Mouse (Mus musculus) kidney, embryonic 16.5 days (tissue): ENCODE data around the gene Olfr667. TPM values are rescaled to one million over a fixed set of nuclear protein-coding genes. Genes with fewer than 3 reads are reported as not detected.
"Not testable (repeated sequence)": the region's sequence is repeated elsewhere in the genome, so short reads cannot be mapped to it uniquely, and the experiment has no call there.

ENCODE experiments used
- ATAC-seq: fragments of 200-750 bp; cut with Nextera tagmentation; 2 replicates; pipeline ENCODE4 v1.8.0; 2017; ENCODE audit warnings: moderate TSS enrichment; ENCODE audit not compliant: low FRiP score, low TSS enrichment
- H3K27ac ChIP-seq: fragments of 300-500 bp; sonication (generic); 2 replicates; pipeline ENCODE4 v1.5.1; 2014; ENCODE audit warnings: low read length
- H3K27me3 ChIP-seq: fragments of 300-500 bp; sonication (generic); 2 replicates; pipeline ENCODE4 v1.6.1; 2014; ENCODE audit warnings: low read length, control low read depth, mixed read lengths; ENCODE audit not compliant: insufficient read depth
- H3K36me3 ChIP-seq: fragments of 300-500 bp; sonication (generic); 2 replicates; pipeline ENCODE4 v1.6.1; 2014; ENCODE audit warnings: low read length, control low read depth, mixed read lengths; ENCODE audit not compliant: insufficient read depth
- H3K4me1 ChIP-seq: fragments of 300-500 bp; sonication (generic); 2 replicates; pipeline ENCODE4 v1.6.1; 2014; ENCODE audit warnings: low read length, control low read depth, mixed read lengths; ENCODE audit not compliant: insufficient read depth
- H3K4me2 ChIP-seq: fragments of 300-500 bp; sonication (generic); replicated peaks from 2 replicates; pipeline ENCODE4 v1.6.1; 2014; ENCODE audit warnings: low read depth, low read length
- H3K4me3 ChIP-seq: fragments of 300-500 bp; sonication (generic); 2 replicates; pipeline ENCODE4 v1.5.1; 2014; ENCODE audit warnings: mild to moderate bottlenecking, low read length
- H3K9ac ChIP-seq: fragments of 300-500 bp; sonication (generic); replicated peaks from 2 replicates; pipeline ENCODE4 v1.6.1; 2014; ENCODE audit warnings: low read length
- H3K9me3 ChIP-seq: fragments of 300-500 bp; sonication (generic); 2 replicates; pipeline ENCODE4 v1.6.1; 2016; ENCODE audit warnings: low read length, control low read depth
- WGBS: fragments of 180-500 bp; shearing (Covaris S2); extraction: QIAGEN DNeasy Blood & Tissue Kit; methylation state at CpG from one replicate; pipeline ENCODE4 v1.1.7; 2014; 5-methylcytosine and 5-hydroxymethylcytosine counted together
- polyA plus RNA-seq: library from polyadenylated mRNA; unstranded; fragments of >200 nt; fragmentation: Nextera tagmentation; extraction: Ambion mirVana; gene quantifications from 2 replicates; pipeline ENCODE4 v1.2.1, GENCODE M21; 2015

Olfr667 gene
- polyA plus RNA-seq = not detected in 2 replicates

- Histone ChIP-seq H3K27me3 (no peaks in the 10 kb centered on the region), H3K36me3 (no peaks in the 10 kb centered on the region), H3K4me1 (no peaks in the 10 kb centered on the region), H3K9ac (no peak within 1 kb of the TSS), H3K4me3 (no peak within 1 kb of the TSS), H3K9me3 (no peaks in the 10 kb centered on the region), H3K27ac (no peak within 1 kb of the TSS), H3K4me2 (no peak within 1 kb of the TSS)
- WGBS = 97% methylated on average over 1 of the region's 1 CpGs
- no peak for ATAC-seq
Measured at GRCm38 (mm10) chr7:104921382-104921781, at the start of gene Olfr667. TSS of gene Olfr667 (minus strand) at chr7:104921482.

GRCm38 (mm10) chr7:104962520-104962919, 41.2 kb upstream of the Olfr667 start, which contains the start of gene Olfr670:
TSS of gene Olfr670 (minus strand) at chr7:104962620.
- H3K9ac ChIP-seq = no peak within 1 kb of the TSS
- H3K4me3 ChIP-seq = no peak within 1 kb of the TSS
- no peak within 1 kb of the TSS for H3K4me2 ChIP-seq
- H3K27ac ChIP-seq = no peak within 1 kb of the TSS
- no peaks in the 10 kb centered on the region for H3K4me1 ChIP-seq
- no peaks in the 10 kb centered on the region for H3K27me3 ChIP-seq
- WGBS = 6% methylated on average over 1 of the region's 1 CpGs
- no peaks in the 10 kb centered on the region for H3K36me3 ChIP-seq
- ATAC-seq = no peak
- H3K9me3 ChIP-seq = no peaks in the 10 kb centered on the region

DNA sequence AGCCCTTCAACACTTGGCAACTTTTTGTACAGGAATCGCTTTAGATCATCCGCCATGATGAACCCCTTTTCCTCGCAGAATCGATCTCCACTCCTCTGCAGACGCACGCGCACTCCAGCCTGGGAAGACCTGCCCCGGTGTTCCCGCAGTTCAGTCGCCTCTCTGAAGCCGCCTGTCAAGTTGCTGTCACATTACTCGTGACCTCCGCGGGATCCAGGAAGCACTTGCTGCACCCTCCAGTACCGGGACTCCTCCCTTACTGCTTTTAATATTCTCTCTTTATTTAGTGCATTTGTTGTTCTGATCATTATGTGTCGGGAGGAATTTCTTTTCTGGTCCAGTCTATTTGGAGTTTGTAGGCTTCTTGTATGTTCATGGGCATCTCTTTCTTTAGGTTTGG, 29.0 kb upstream of the Olfr667 start:
- not testable (repeated sequence) for H3K27me3 ChIP-seq, H3K4me1 ChIP-seq, H3K27ac ChIP-seq, H3K4me2 ChIP-seq, H3K4me3 ChIP-seq, H3K9ac ChIP-seq, H3K9me3 ChIP-seq, ATAC-seq, H3K36me3 ChIP-seq
- 90% methylated on average over 16 of the region's 16 CpGs for WGBS

- no peak within 1 kb of the TSS for H3K4me2 ChIP-seq
- H3K9ac ChIP-seq = no peak within 1 kb of the TSS
- H3K27me3 ChIP-seq = no peaks in the 10 kb centered on the region
- ATAC-seq = no peak
- no peaks in the 10 kb centered on the region for H3K4me1 ChIP-seq
- no peak within 1 kb of the TSS for H3K27ac ChIP-seq
- WGBS = 68% methylated on average over 1 of the region's 1 CpGs
- no peaks in the 10 kb centered on the region for H3K36me3 ChIP-seq
- no peak within 1 kb of the TSS for H3K4me3 ChIP-seq
- H3K9me3 ChIP-seq = no peaks in the 10 kb centered on the region
Measured at GRCm38 (mm10) chr7:104933940-104934339, 12.7 kb upstream of the Olfr667 start, which contains the start of gene Olfr669. TSS of gene Olfr669 (plus strand) at chr7:104934240.

DNA sequence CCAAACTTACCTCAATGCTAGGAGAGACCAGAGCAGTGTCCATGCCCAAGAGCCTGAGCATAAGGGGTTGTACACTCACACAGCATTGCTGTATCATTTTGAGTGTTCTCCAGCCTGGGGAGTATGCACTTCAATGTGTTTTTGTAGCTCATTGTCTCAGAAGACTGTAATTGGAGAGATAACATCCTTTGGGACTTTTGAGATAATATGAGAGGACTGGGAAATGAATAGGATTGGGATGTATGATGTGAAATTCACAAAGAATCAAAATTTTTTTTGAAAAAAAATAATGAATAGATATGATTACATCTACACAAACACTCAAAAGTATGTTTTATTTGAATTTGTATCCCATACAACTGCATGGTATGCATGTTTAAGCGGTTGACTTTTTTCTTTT, 6.7 kb upstream of the Olfr667 start, which contains the start of gene Olfr668:
TSS of gene Olfr668 (minus strand) at position 101 of the 400 bp plus-strand sequence.
- 87% methylated on average over 1 of the region's 1 CpGs for WGBS
- Histone ChIP-seq H3K27me3 (no peaks in the 10 kb centered on the region), H3K4me2 (no peak within 1 kb of the TSS), H3K36me3 (no peaks in the 10 kb centered on the region), H3K27ac (no peak within 1 kb of the TSS), H3K4me3 (no peak within 1 kb of the TSS), H3K9ac (no peak within 1 kb of the TSS), H3K4me1 (no peaks in the 10 kb centered on the region), H3K9me3 (no peaks in the 10 kb centered on the region)
- no peak for ATAC-seq

DNA sequence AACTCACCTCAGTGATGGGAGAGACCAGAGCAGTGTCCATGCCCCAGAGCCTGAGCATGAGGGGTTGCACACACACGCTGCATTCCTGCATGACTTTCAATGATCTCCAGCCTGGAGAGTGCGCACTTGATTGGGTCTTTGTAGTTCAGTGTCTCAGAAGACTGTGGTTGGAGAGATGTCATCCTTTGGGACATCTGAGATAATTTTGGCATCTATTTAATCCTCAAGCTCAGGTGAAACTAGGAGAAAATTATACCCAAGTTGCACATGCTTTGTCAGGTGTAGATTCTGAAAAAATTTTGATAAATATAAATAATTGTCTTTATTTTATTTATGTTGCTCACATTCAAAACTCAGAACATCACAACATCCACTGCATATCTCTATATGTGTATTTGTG, 25.4 kb downstream of the Olfr667 start, which contains the start of gene Olfr666:
TSS of gene Olfr666 (minus strand) at position 101 of the 400 bp plus-strand sequence.
- Histone ChIP-seq H3K9ac (no peak within 1 kb of the TSS), H3K4me3 (no peak within 1 kb of the TSS), H3K4me1 (no peaks in the 10 kb centered on the region), H3K9me3 (no peaks in the 10 kb centered on the region), H3K27me3 (no peaks in the 10 kb centered on the region), H3K4me2 (no peak within 1 kb of the TSS), H3K27ac (no peak within 1 kb of the TSS), H3K36me3 (no peaks in the 10 kb centered on the region)
- ATAC-seq = no peak
- 90% methylated on average over 2 of the region's 2 CpGs for WGBS

GRCm38 (mm10) chr7:104877731-104878130, 43.6 kb downstream of the Olfr667 start, which contains the start of gene Olfr665:
TSS of gene Olfr665 (plus strand) at chr7:104878031.
- no peaks in the 10 kb centered on the region for H3K4me1 ChIP-seq
- no peaks in the 10 kb centered on the region for H3K27me3 ChIP-seq
- WGBS = 51% methylated on average over 1 of the region's 1 CpGs
- no peak for ATAC-seq
- H3K36me3 ChIP-seq = no peaks in the 10 kb centered on the region
- no peaks in the 10 kb centered on the region for H3K9me3 ChIP-seq
- H3K9ac ChIP-seq = no peak within 1 kb of the TSS
- no peak within 1 kb of the TSS for H3K4me2 ChIP-seq
- no peak within 1 kb of the TSS for H3K27ac ChIP-seq
- H3K4me3 ChIP-seq = no peak within 1 kb of the TSS

Other genes with a start within 250 kb of the Olfr667 start
- not detected in 2 replicates for gene Olfr661, start 235.0 kb downstream of the Olfr667 start, polyA plus RNA-seq
- gene Usp17le, start 144.0 kb downstream of the Olfr667 start, polyA plus RNA-seq = not detected in 2 replicates
- gene Usp17lb, start 78.9 kb downstream of the Olfr667 start, polyA plus RNA-seq = not detected in 2 replicates
- gene Usp17la, start 64.5 kb downstream of the Olfr667 start, polyA plus RNA-seq = not detected in 2 replicates
- not detected in 2 replicates for gene Olfr665, start 43.5 kb downstream of the Olfr667 start, polyA plus RNA-seq
- not detected in 2 replicates for gene Olfr666, start 25.5 kb downstream of the Olfr667 start, polyA plus RNA-seq
- gene Olfr668, start 6.6 kb upstream of the Olfr667 start, polyA plus RNA-seq = not detected in 2 replicates
- gene Olfr669, start 12.8 kb upstream of the Olfr667 start, polyA plus RNA-seq = not detected in 2 replicates
- gene Olfr670, start 41.1 kb upstream of the Olfr667 start, polyA plus RNA-seq = not detected in 2 replicates
- not detected in 2 replicates for gene Olfr671, start 57.6 kb upstream of the Olfr667 start, polyA plus RNA-seq
- not detected in 2 replicates for gene Olfr672, start 80.5 kb upstream of the Olfr667 start, polyA plus RNA-seq
- not detected in 2 replicates for gene Olfr675, start 107.0 kb upstream of the Olfr667 start, polyA plus RNA-seq
- gene Olfr676, start 111.2 kb upstream of the Olfr667 start, polyA plus RNA-seq = not detected in 2 replicates
- not detected in 2 replicates for gene Olfr677, start 129.9 kb upstream of the Olfr667 start, polyA plus RNA-seq
- not detected in 2 replicates for gene Olfr678, start 143.0 kb upstream of the Olfr667 start, polyA plus RNA-seq
- not detected in 2 replicates for gene Olfr679, start 159.7 kb upstream of the Olfr667 start, polyA plus RNA-seq
- not detected in 2 replicates for gene Olfr680-ps1, start 171.3 kb upstream of the Olfr667 start, polyA plus RNA-seq
- gene Olfr681, start 195.4 kb upstream of the Olfr667 start, polyA plus RNA-seq = not detected in 2 replicates
- not detected in 2 replicates for gene Olfr683, start 225.5 kb upstream of the Olfr667 start, polyA plus RNA-seq
- not detected in 2 replicates for gene Olfr684, start 242.2 kb upstream of the Olfr667 start, polyA plus RNA-seq